Mouse (Mus musculus) olfactory bulb, adult 2 months (tissue): ENCODE results near the gene Ormdl3.

Experiments
- CTCF ChIP-seq: fragments of 200-500 bp; IDR thresholded peaks from 2 replicates; pipeline ENCODE4 v1.5.1; 2012; ENCODE audit warnings: low read depth, mild to moderate bottlenecking, low read length, moderate library complexity; ENCODE audit not compliant: insufficient read depth
- POLR2A ChIP-seq: fragments of 200-500 bp; IDR thresholded peaks from 2 replicates; pipeline ENCODE4 v1.6.1; 2012; ENCODE audit warnings: mild to moderate bottlenecking, low read depth, low read length, moderate library complexity; ENCODE audit not compliant: insufficient read depth

DNA sequence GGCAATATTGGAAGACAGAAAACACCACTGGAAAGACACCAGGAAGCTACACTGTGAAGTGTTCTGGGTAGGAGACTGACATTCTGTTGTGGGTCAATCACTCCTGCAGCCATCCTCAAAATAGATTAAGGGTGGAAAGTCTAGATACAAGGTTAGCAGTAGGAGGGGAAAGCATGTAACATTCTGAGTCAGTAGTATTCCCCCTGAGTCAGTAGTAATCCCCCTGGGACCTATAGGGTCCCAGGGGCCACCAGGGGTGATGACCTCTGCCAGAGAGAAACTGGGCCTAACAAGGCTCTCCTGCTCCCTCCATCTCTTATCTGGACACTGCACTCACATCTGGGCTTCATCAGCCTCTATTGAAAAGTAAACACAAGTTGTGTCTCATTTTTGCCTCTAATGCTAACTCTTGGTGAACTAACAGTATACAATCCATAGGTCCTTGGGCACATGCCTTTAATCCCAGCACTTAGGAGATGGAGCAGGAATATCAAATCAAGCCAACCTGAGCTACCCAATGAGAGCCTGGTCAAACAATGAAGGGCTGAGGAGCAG is 49.6 kb downstream of the Ormdl3 start:
- TF ChIP-seq CTCF: no peak
- TF ChIP-seq POLR2A: no peak
